Mouse (Mus musculus): ENCODE measurements around the gene Creb3l2. TPM values are rescaled to one million over a fixed set of nuclear protein-coding genes. Genes with fewer than 3 reads are reported as not detected.

Gene Creb3l2
- polyA plus RNA-seq, 1 experiment = 8.2 TPM

- no peak for TF ChIP-seq CTCF (IDR thresholded peaks at IDR 0.05; ENCODE audit: control insufficient read depth, insufficient read depth, low read length)
- TF ChIP-seq POLR2A (IDR thresholded peaks at IDR 0.05; ENCODE audit: borderline replicate concordance, control insufficient read depth, low read depth, low read length) = no peak
- Histone ChIP-seq H3K4me1 (ENCODE audit: control insufficient read depth, insufficient read depth, low read length) (no peaks in the 10 kb centered on the region; the same call in 1 of the 2 replicates), H3K27ac (ENCODE audit: control insufficient read depth, insufficient read depth, low read depth, low read length, poor library complexity) (no peak overlapping the region), H3K4me3 (replicated peaks; ENCODE audit: control insufficient read depth, low read depth, low read length) (no peak overlapping the region)
- 85% methylated on average over 6 of the region's 6 CpGs for WGBS
Observed at GRCm38 (mm10) chr6:37415505-37415904, 26.4 kb downstream of the Creb3l2 start.

- no peak for TF ChIP-seq POLR2A (IDR thresholded peaks at IDR 0.05; ENCODE audit: borderline replicate concordance, control insufficient read depth, low read depth, low read length)
- no peak for TF ChIP-seq CTCF (IDR thresholded peaks at IDR 0.05; ENCODE audit: control insufficient read depth, insufficient read depth, low read length)
- WGBS = 90% methylated on average over 7 of the region's 7 CpGs
- no peaks in the 10 kb centered on the region; the same call in 1 of the 2 replicates for H3K4me1 ChIP-seq (ENCODE audit: control insufficient read depth, insufficient read depth, low read length)
Observed at GRCm38 (mm10) chr6:37415034-37415433, 26.9 kb downstream of the Creb3l2 start.

GRCm38 (mm10) chr6:37414576-37414975 is 27.4 kb downstream of the Creb3l2 start:
- Histone ChIP-seq H3K4me1 (ENCODE audit: control insufficient read depth, insufficient read depth, low read length) (no peaks in the 10 kb centered on the region; the same call in 1 of the 2 replicates), H3K27ac (ENCODE audit: control insufficient read depth, insufficient read depth, low read depth, low read length, poor library complexity) (no peak overlapping the region), H3K4me3 (replicated peaks; ENCODE audit: control insufficient read depth, low read depth, low read length) (no peak overlapping the region)
- TF ChIP-seq CTCF (IDR thresholded peaks at IDR 0.05; ENCODE audit: control insufficient read depth, insufficient read depth, low read length) (no peak), POLR2A (IDR thresholded peaks at IDR 0.05; ENCODE audit: borderline replicate concordance, control insufficient read depth, low read depth, low read length) (no peak)
- WGBS = 94% methylated on average over 10 of the region's 10 CpGs

More at GRCm38 (mm10) chr6:37415034-37415433, 26.9 kb downstream of the Creb3l2 start:
- Histone ChIP-seq H3K4me3 (replicated peaks; ENCODE audit: control insufficient read depth, low read depth, low read length) (no peak overlapping the region), H3K27ac (ENCODE audit: control insufficient read depth, insufficient read depth, low read depth, low read length, poor library complexity) (no peak overlapping the region)

- 67% methylated on average over 3 of the region's 3 CpGs for WGBS
- no peaks in the 10 kb centered on the region for H3K4me1 ChIP-seq (ENCODE audit: control insufficient read depth, insufficient read depth, low read length)
- H3K27ac ChIP-seq (ENCODE audit: control insufficient read depth, insufficient read depth, low read depth, low read length, poor library complexity) = no peak overlapping the region
- no peak for TF ChIP-seq POLR2A (IDR thresholded peaks at IDR 0.05; ENCODE audit: borderline replicate concordance, control insufficient read depth, low read depth, low read length)
- TF ChIP-seq CTCF (IDR thresholded peaks at IDR 0.05; ENCODE audit: control insufficient read depth, insufficient read depth, low read length) = no peak
- no peak overlapping the region for H3K4me3 ChIP-seq (replicated peaks; ENCODE audit: control insufficient read depth, low read depth, low read length)
Observed at GRCm38 (mm10) chr6:37411696-37412095, 30.2 kb downstream of the Creb3l2 start.

GRCm38 (mm10) chr6:37409829-37410228 is 32.1 kb downstream of the Creb3l2 start:
- TF ChIP-seq CTCF (IDR thresholded peaks at IDR 0.05; ENCODE audit: control insufficient read depth, insufficient read depth, low read length) (no peak), POLR2A (IDR thresholded peaks at IDR 0.05; ENCODE audit: borderline replicate concordance, control insufficient read depth, low read depth, low read length) (no peak)
- Histone ChIP-seq H3K27ac (ENCODE audit: control insufficient read depth, insufficient read depth, low read depth, low read length, poor library complexity) (no peak overlapping the region), H3K4me1 (ENCODE audit: control insufficient read depth, insufficient read depth, low read length) (no peaks in the 10 kb centered on the region), H3K4me3 (replicated peaks; ENCODE audit: control insufficient read depth, low read depth, low read length) (no peak overlapping the region)
- 59% methylated on average over 2 of the region's 2 CpGs for WGBS

- Histone ChIP-seq H3K27ac (ENCODE audit: control insufficient read depth, insufficient read depth, low read depth, low read length, poor library complexity) (no peak overlapping the region), H3K4me3 (replicated peaks; ENCODE audit: control insufficient read depth, low read depth, low read length) (no peak overlapping the region), H3K4me1 (ENCODE audit: control insufficient read depth, insufficient read depth, low read length) (no peaks in the 10 kb centered on the region)
- 89% methylated on average over 3 of the region's 3 CpGs for WGBS
- TF ChIP-seq POLR2A (IDR thresholded peaks at IDR 0.05; ENCODE audit: borderline replicate concordance, control insufficient read depth, low read depth, low read length) (no peak), CTCF (IDR thresholded peaks at IDR 0.05; ENCODE audit: control insufficient read depth, insufficient read depth, low read length) (no peak)
Observed at GRCm38 (mm10) chr6:37407876-37408275, 34.1 kb downstream of the Creb3l2 start.

- H3K27ac ChIP-seq (ENCODE audit: control insufficient read depth, insufficient read depth, low read depth, low read length, poor library complexity) = no peak overlapping the region
- TF ChIP-seq CTCF (IDR thresholded peaks at IDR 0.05; ENCODE audit: control insufficient read depth, insufficient read depth, low read length) (no peak), POLR2A (IDR thresholded peaks at IDR 0.05; ENCODE audit: borderline replicate concordance, control insufficient read depth, low read depth, low read length) (no peak)
- H3K4me3 ChIP-seq (replicated peaks; ENCODE audit: control insufficient read depth, low read depth, low read length) = no peak overlapping the region
- no peaks in the 10 kb centered on the region for H3K4me1 ChIP-seq (ENCODE audit: control insufficient read depth, insufficient read depth, low read length)
- WGBS = 67% methylated on average over 6 of the region's 6 CpGs
Observed at GRCm38 (mm10) chr6:37406903-37407302, 35.0 kb downstream of the Creb3l2 start.

GRCm38 (mm10) chr6:37406018-37406417 is 35.9 kb downstream of the Creb3l2 start:
- H3K4me1 ChIP-seq (ENCODE audit: control insufficient read depth, insufficient read depth, low read length) = no peaks in the 10 kb centered on the region
- H3K27ac ChIP-seq (ENCODE audit: control insufficient read depth, insufficient read depth, low read depth, low read length, poor library complexity) = no peak overlapping the region
- 88% methylated on average over 10 of the region's 10 CpGs for WGBS
- H3K4me3 ChIP-seq (replicated peaks; ENCODE audit: control insufficient read depth, low read depth, low read length) = no peak overlapping the region
- no peak for TF ChIP-seq CTCF (IDR thresholded peaks at IDR 0.05; ENCODE audit: control insufficient read depth, insufficient read depth, low read length)
- TF ChIP-seq POLR2A (IDR thresholded peaks at IDR 0.05; ENCODE audit: borderline replicate concordance, control insufficient read depth, low read depth, low read length) = no peak

GRCm38 (mm10) chr6:37404325-37404724 is 37.6 kb downstream of the Creb3l2 start:
- WGBS = 83% methylated on average over 3 of the region's 3 CpGs
- TF ChIP-seq CTCF (IDR thresholded peaks at IDR 0.05; ENCODE audit: control insufficient read depth, insufficient read depth, low read length) = no peak
- no peak for TF ChIP-seq POLR2A (IDR thresholded peaks at IDR 0.05; ENCODE audit: borderline replicate concordance, control insufficient read depth, low read depth, low read length)
- no peak overlapping the region for H3K27ac ChIP-seq (ENCODE audit: control insufficient read depth, insufficient read depth, low read depth, low read length, poor library complexity)
- H3K4me1 ChIP-seq (ENCODE audit: control insufficient read depth, insufficient read depth, low read length) = no peaks in the 10 kb centered on the region
- H3K4me3 ChIP-seq (replicated peaks; ENCODE audit: control insufficient read depth, low read depth, low read length) = no peak overlapping the region

All from bone marrow, adult 2 months (tissue).